Mouse (Mus musculus): ENCODE data around the gene Retsat. TPM values are rescaled to one million over a fixed set of nuclear protein-coding genes. Genes with fewer than 3 reads are reported as not detected.

Retsat gene
- polyA plus RNA-seq, 2 experiments, result 5.3 to 11.1 TPM

DNA sequence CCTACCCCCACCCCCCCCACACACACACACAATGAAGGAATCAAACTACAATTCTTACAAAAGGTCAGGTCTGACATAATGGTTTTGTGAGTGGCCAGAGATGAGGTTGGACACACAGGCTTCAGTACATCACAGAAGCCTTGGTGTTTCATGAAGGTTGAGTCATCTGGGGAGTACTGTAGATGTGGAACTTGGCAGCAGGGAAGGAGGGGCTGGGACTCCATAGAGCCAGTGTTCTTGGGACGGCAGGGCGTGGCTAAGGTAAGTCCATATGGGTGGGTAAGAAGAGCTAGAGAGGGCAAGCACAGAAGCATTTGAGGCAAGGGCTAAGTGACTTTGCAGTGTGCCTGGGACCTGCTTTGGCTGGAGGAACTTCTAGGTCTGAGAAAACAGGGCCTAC, 5.8 kb downstream of the Retsat start:
- Histone ChIP-seq H3K4me1 (replicated peaks; ENCODE audit: control insufficient read depth in 2 of 2, insufficient read depth in 2 of 2, low read length in 1 of 2) (peaks cover 0 to 2% of the 10 kb centered on the region in 2 experiments; a peak in 3 of 4 replicates), H3K9me3 (ENCODE audit: control insufficient read depth, low read length) (no peaks in the 10 kb centered on the region), H3K27ac (no peak overlapping the region), H3K9ac (replicated peaks) (no peak overlapping the region), H3K27me3 (ENCODE audit: control insufficient read depth, insufficient read depth, low read length) (no peaks in the 10 kb centered on the region), H3K36me3 (replicated peaks; ENCODE audit: control insufficient read depth, insufficient read depth, low read depth) (peaks cover 14% of the 10 kb centered on the region), H3K4me2 (ENCODE audit: low read depth) (no peak overlapping the region), H3K4me3 (ENCODE audit: insufficient read depth in 1 of 2, low read depth in 2 of 2, low read length in 2 of 2) (no peak overlapping the region)
- 69% methylated on average over 2 of the region's 2 CpGs for WGBS (ENCODE audit: insufficient replicate concordance)
- TF ChIP-seq CTCF (IDR thresholded peaks at IDR 0.05; ENCODE audit: low read depth), result no peak
- no peak for TF ChIP-seq EP300 (IDR thresholded peaks at IDR 0.05; ENCODE audit: low read depth)
- DNase-seq (ENCODE audit: low read depth in 3 of 3, low spot score in 3 of 3) (no peak), ATAC-seq (ENCODE audit: insufficient read depth) (no peak)

DNA sequence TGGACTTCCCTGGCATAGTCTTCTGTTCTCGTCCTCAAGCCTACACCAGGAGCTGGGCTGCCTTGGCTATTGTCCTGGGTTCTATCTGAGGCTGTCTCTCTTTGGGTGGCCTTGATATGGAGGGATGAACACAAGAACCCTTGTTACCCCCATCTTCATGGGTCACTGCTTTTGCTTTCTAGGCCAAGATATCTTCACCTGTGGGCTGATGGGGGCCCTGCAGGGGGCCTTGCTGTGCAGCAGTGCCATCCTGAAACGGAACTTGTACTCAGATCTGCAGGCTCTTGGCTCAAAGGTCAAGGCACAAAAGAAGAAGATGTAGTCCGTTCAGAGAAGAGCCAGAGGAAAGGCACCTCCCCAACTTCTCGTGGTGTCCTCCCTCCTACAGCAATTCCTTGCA, 8.8 kb downstream of the Retsat start:
- no peak for DNase-seq (ENCODE audit: low read depth in 3 of 3, low spot score in 3 of 3)
- Histone ChIP-seq H3K4me2 (ENCODE audit: low read depth) (no peak overlapping the region), H3K9ac (replicated peaks) (no peak overlapping the region), H3K4me3 (ENCODE audit: insufficient read depth in 1 of 2, low read depth in 2 of 2, low read length in 2 of 2) (no peak overlapping the region), H3K36me3 (replicated peaks; ENCODE audit: control insufficient read depth, insufficient read depth, low read depth) (peaks cover 31% of the 10 kb centered on the region), H3K9me3 (ENCODE audit: control insufficient read depth, low read length) (no peaks in the 10 kb centered on the region), H3K27ac (no peak overlapping the region), H3K27me3 (ENCODE audit: control insufficient read depth, insufficient read depth, low read length) (no peaks in the 10 kb centered on the region), H3K4me1 (replicated peaks; ENCODE audit: control insufficient read depth in 2 of 2, insufficient read depth in 2 of 2, low read length in 1 of 2) (no peaks in the 10 kb centered on the region)
- no peak for TF ChIP-seq EP300 (IDR thresholded peaks at IDR 0.05; ENCODE audit: low read depth)
- TF ChIP-seq CTCF (IDR thresholded peaks at IDR 0.05; ENCODE audit: low read depth), result no peak
- ATAC-seq (ENCODE audit: insufficient read depth), result no peak
- 73% methylated on average over 4 of the region's 4 CpGs for WGBS (ENCODE audit: insufficient replicate concordance)

DNA sequence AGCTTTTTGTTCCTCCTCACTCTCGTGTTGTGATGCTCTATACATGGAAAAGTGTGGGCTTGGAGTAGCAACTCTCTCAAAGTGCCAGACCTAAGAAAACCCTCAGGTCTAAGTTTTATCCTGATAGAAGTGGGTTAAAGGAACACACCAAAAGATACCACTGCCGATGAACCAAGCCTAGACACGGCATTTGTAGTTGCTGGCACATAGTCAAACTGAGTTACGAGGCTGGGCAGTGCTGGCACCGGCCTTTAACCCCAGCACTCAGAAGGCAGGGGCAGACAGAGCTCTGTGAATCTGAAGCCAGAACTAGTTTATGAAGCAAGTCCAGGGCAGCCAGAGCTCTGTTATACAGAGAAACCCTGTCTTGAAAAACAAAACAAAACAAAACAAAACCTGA, 9.4 kb downstream of the Retsat start:
- 73% methylated on average over 5 of the region's 5 CpGs for WGBS (ENCODE audit: insufficient replicate concordance)
- Histone ChIP-seq H3K27me3 (ENCODE audit: control insufficient read depth, insufficient read depth, low read length) (no peaks in the 10 kb centered on the region), H3K9ac (replicated peaks) (no peak overlapping the region), H3K4me1 (replicated peaks; ENCODE audit: control insufficient read depth in 2 of 2, insufficient read depth in 2 of 2, low read length in 1 of 2) (no peaks in the 10 kb centered on the region), H3K4me3 (ENCODE audit: insufficient read depth in 1 of 2, low read depth in 2 of 2, low read length in 2 of 2) (no peak overlapping the region), H3K36me3 (replicated peaks; ENCODE audit: control insufficient read depth, insufficient read depth, low read depth) (peaks cover 31% of the 10 kb centered on the region), H3K27ac (no peak overlapping the region), H3K9me3 (ENCODE audit: control insufficient read depth, low read length) (no peaks in the 10 kb centered on the region), H3K4me2 (ENCODE audit: low read depth) (no peak overlapping the region)
- DNase-seq (ENCODE audit: low read depth in 3 of 3, low spot score in 3 of 3), result no peak
- TF ChIP-seq EP300 (IDR thresholded peaks at IDR 0.05; ENCODE audit: low read depth) (no peak), CTCF (IDR thresholded peaks at IDR 0.05; ENCODE audit: low read depth) (no peak)
- ATAC-seq (ENCODE audit: insufficient read depth), result no peak

DNA sequence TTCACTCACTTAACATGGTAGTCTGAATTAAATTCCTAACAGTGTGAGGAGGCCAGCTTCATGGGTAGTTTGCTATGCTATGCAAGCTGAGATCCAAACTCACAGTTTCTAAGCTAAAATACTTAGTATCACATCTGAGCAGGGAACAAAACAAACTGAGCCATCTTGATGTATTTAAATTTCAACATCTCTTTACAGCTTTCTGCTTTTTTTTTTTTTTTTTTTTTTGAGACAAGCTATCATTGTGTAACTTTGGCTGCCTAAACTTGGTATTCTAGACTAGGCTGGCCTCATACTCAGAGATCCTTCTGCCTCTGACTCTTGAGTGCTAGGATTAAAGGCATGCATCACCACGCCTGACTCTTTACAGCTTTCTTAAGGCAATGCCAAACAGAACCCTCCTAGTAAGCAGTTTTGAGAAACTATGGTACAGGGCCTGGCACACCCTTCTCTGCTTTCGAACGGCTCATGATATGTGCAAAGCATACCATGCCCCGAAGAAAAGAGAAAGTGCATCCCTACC, 10.4 kb downstream of the Retsat start:
- 78% methylated on average over 4 of the region's 4 CpGs for WGBS (ENCODE audit: insufficient replicate concordance)
- H3K9ac ChIP-seq (replicated peaks), result no peak overlapping the region
- DNase-seq (ENCODE audit: low read depth in 3 of 3, low spot score in 3 of 3) (no peak), ATAC-seq (ENCODE audit: insufficient read depth) (no peak)
- no peak overlapping the region for H3K4me3 ChIP-seq (ENCODE audit: insufficient read depth in 1 of 2, low read depth in 2 of 2, low read length in 2 of 2)
- no peaks in the 10 kb centered on the region for H3K4me1 ChIP-seq (replicated peaks; ENCODE audit: control insufficient read depth in 2 of 2, insufficient read depth in 2 of 2, low read length in 1 of 2)
- H3K9me3 ChIP-seq (ENCODE audit: control insufficient read depth, low read length), result no peaks in the 10 kb centered on the region
- peaks cover 40% of the 10 kb centered on the region for H3K36me3 ChIP-seq (replicated peaks; ENCODE audit: control insufficient read depth, insufficient read depth, low read depth)
- no peak overlapping the region for H3K27ac ChIP-seq
- no peaks in the 10 kb centered on the region for H3K27me3 ChIP-seq (ENCODE audit: control insufficient read depth, insufficient read depth, low read length)
- TF ChIP-seq EP300 (IDR thresholded peaks at IDR 0.05; ENCODE audit: low read depth) (no peak), CTCF (IDR thresholded peaks at IDR 0.05; ENCODE audit: low read depth) (no peak)
- H3K4me2 ChIP-seq (ENCODE audit: low read depth), result no peak overlapping the region

DNA sequence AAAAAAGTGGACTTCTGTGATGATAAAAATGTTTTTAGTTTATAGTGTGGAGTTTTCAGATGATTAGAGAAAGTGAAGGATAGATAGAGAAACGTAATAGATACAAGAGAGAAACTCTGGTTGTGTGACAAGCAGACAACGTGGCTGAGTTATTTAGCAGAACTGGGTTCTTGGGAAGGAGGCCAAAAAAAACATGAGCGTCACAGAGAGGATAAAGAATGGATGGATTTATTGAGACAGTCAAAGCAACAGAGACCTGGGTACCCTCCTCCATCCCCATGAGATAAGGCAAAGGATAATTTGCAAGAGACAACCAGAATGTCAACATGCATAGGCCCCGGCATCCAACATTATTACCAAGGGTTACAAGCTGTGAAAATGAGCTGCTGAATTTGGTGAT, 12.0 kb downstream of the Retsat start:
- no peak for ATAC-seq (ENCODE audit: insufficient read depth)
- H3K4me2 ChIP-seq (ENCODE audit: low read depth), result no peak overlapping the region

More for the DNA sequence above, 12.0 kb downstream of the Retsat start:
- Histone ChIP-seq H3K36me3 (replicated peaks; ENCODE audit: control insufficient read depth, insufficient read depth, low read depth) (peaks cover 40% of the 10 kb centered on the region), H3K27ac (no peak overlapping the region), H3K4me3 (ENCODE audit: insufficient read depth in 1 of 2, low read depth in 2 of 2, low read length in 2 of 2) (no peak overlapping the region), H3K27me3 (ENCODE audit: control insufficient read depth, insufficient read depth, low read length) (no peaks in the 10 kb centered on the region), H3K9me3 (ENCODE audit: control insufficient read depth, low read length) (no peaks in the 10 kb centered on the region), H3K4me1 (replicated peaks; ENCODE audit: control insufficient read depth in 2 of 2, insufficient read depth in 2 of 2, low read length in 1 of 2) (peaks cover 8 to 9% of the 10 kb centered on the region in 2 experiments; a peak in 3 of 4 replicates), H3K9ac (replicated peaks) (no peak overlapping the region)
- TF ChIP-seq EP300 (IDR thresholded peaks at IDR 0.05; ENCODE audit: low read depth) (no peak), CTCF (IDR thresholded peaks at IDR 0.05; ENCODE audit: low read depth) (no peak)
- 70% methylated on average over 4 of the region's 4 CpGs for WGBS (ENCODE audit: insufficient replicate concordance)
- DNase-seq (ENCODE audit: low read depth in 3 of 3, low spot score in 3 of 3), result no peak

Measured in liver, embryonic 14.5 days (tissue).